Mouse (Mus musculus) cerebellum, adult 2 months (tissue): ENCODE data around the gene Nbeal2.

ENCODE experiments used
- CTCF ChIP-seq: fragments of 200-500 bp; IDR thresholded peaks from 2 replicates; pipeline ENCODE4 v1.5.1; 2011; ENCODE audit warnings: low read depth, mild to moderate bottlenecking, control low read depth, low read length, moderate library complexity, borderline replicate concordance; ENCODE audit not compliant: insufficient read depth
- POLR2A ChIP-seq: fragments of 200-500 bp; IDR thresholded peaks from 2 replicates; pipeline ENCODE4 v1.6.1; 2011; ENCODE audit warnings: low read length, control low read depth, borderline replicate concordance; ENCODE audit not compliant: insufficient read depth

DNA sequence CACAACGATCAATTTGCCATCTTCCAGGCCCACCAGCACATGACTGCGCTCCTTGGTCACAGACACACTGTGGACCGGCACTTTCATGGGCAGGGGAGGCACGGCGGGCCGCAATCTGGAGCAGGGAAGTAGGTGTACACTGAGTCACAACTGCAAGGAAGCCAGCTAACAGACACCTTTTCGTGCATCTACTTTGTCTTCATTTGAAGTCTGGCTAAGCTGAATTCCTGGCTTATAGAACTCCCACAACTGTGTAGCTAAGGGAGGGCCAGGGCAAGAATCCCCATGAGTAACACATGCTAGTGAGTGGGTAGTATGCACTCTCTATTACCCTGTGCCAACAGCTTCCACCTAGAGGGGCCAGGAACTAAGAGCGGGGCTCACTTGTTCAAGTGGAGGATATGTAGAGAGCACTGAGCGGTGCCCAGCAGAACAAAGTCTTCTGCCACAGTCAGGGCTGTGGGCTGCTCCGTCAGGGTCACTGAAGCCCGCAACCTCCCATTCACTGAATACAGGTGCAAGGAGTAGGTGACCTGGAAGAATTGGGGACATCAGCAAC lies 28.5 kb downstream of the Nbeal2 start:
- no peak for TF ChIP-seq CTCF
- no peak for TF ChIP-seq POLR2A
